Mouse (Mus musculus) urinary bladder, postnatal 36 days (tissue): Measurements from ENCODE around the gene Rpgr.

Experiments used
- DNase-seq, 2 experiments: peaks; one replicate each; pipeline ENCODE4 v3.0.0; 2022; ENCODE audit warnings: low spot score in 2 of 2, mixed read lengths in 1 of 2

Rpgr gene

DNA sequence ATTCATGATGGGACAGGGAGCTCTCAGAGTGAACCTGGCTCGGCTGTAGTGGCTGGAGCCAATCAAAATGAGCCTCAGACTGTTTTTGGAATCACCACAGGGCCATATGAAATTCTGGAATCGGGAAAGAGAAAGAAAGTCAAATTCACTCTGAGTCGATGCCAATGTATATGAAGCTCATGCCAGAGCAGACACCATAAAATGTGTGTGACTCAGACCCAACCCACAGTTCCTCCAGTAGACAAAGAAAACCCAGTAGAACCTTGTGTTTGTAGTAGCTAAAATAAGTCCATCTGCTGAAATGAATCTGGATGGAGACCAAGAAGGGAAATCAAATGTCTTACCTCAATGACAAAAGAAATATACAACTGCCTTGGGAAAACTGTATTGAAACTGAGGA, 142.8 kb downstream of the Rpgr start:
- DNase-seq = no peak

DNA sequence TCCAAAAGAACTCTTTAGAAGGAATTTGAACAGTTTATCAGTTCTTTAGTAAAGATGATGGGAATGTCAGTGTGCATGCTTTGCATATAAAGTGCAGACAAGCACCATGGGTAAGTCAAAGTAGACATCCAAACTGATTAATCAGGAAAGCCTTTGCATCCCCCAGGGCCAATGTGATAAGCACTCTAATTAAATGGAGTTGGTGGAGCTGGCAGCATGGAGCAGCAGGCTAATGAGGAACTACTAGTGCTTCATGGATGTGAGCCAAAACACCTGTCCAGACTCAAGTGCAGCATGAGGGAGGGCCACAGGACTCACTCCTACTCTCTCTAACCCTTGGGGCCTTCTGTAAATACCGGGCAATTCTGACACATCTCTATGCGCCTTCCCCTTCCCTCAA, 145.2 kb downstream of the Rpgr start:
- no peak for DNase-seq

DNA sequence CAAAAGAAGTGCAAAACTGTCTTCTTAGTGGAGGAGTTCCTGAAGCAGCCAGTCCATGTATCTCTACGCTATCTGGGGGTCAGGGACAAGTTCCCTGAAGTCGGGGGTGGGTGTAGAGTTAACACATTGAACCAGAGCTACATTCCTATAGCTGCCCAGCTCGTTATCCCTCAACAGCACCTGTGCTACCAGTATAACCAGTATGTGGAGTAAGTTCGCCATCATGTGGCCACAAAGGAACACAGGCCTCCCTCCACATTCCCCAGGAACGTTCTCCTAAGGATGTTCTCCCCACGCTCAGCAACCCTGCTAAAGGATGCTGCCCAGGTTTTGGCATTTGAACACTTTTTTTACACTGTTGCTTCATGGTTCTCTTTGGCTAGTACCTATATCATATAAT, 146.0 kb downstream of the Rpgr start:
- DNase-seq = peak in 1 of 2 experiments; percentile 1

DNA sequence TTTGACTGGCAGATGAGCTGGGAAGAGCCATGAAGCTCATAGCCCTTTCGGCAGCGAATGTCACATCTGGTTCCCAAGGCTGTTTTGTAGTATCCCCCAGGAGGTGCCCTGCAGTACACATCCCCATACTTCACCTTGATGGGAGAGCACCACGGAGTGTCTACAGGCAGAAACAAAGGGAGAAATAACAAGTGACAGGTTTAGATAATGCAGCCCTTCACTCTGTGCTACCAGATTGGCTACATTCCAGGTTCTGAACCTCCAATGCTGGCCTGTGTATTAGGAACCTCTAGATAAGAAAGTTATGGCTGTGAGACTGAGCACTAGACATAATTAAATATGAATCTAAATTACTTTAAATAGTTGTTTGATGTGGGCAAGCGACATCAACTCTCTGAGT, 147.3 kb downstream of the Rpgr start:
- no peak for DNase-seq

DNA sequence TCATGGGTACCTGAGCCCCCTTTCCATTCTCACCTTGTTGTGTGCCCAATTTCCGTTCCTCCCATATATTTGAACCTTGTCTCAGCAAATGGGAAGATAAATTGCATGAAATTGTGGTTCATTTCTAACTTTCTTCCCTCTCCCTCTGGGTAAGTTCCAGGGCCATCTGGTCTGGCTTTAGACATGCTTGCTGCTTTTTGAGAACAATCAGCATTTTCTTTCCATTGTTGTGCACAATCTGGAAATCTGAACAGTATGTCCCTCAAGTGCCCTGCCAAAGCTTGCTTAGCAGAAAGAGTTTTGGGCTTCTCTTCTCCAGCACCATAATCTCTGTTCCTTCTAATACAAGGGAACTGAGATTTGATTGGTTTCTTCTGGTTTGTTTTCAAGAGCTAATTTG, 152.9 kb downstream of the Rpgr start:
- DNase-seq = no peak

DNA sequence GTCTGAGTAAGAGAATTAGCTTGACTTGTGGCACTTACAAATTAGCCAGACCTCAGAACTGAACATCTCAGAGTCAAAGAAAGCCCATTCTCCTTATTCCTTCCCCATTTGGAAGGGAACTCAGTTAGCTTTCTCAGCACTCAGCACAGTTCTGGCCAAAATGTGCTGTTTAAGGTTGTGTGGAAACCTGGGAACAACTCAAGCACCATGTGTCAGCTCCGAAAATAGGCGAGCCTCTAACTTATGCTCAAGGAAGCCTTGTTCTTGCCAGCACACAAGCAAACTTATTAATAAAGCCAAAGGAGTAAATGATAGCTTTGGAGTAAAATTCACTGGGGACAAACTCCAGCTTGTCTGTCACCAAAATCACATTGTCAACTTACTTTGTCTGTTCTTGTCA, 153.4 kb downstream of the Rpgr start:
- DNase-seq = no peak

DNA sequence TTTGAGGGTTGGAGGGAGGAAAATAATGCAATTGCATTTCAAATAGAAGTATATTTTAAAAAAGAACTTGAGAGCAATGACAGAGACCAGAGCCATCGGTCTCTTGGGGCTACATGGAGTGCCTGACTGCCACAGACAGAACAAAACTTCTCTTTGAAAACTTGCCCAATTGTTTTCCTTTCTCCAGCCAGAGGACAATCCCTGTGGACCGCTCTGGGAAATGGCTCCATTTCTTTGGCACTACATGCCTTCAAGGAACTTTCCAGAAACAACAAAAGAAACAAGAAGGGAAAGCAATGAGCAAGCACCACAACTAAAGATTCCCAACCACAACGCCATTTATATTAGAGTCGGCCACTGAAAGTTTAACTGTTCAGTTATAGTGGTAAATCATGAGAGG, 154.5 kb downstream of the Rpgr start:
- no peak for DNase-seq

DNA sequence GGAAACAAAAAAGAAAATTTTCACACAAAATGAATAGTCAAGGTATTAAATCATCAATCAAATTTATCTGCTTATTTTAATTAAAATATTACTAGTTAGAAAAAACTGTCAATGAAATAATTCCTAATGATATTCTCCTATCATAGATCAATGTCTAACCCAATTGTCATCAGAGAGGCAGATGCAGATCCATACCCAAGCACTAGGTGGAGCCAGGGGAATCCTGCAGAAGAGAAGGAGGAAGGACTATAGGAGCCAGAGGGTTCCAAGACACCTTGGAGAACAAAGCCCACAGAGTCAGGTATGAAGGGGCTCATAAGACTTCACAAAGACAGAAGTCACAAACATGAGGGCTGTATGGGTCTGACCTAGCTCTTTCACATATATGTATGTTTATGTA, 182.1 kb downstream of the Rpgr start:
- no peak for DNase-seq
